Mouse (Mus musculus) neural tube, embryonic 13.5 days (tissue): ENCODE data around the gene Melk. TPM values are rescaled to one million over a fixed set of nuclear protein-coding genes. Genes with fewer than 3 reads are reported as not detected.

ENCODE experiments used
- ATAC-seq: fragments of 200-750 bp; cut with Nextera tagmentation; 2 replicates; pipeline ENCODE4 v1.8.0; 2017; ENCODE audit warnings: low read depth, mild to moderate bottlenecking, moderate TSS enrichment, moderate library complexity
- H3K27ac ChIP-seq: fragments of 300-500 bp; sonication (generic); replicated peaks from 2 replicates; pipeline ENCODE4 v1.5.1; 2015; ENCODE audit warnings: moderate library complexity, mild to moderate bottlenecking, inconsistent platforms
- H3K27me3 ChIP-seq: fragments of 300-500 bp; sonication (generic); 2 replicates; pipeline ENCODE4 v1.6.1; 2015; ENCODE audit warnings: mild to moderate bottlenecking, inconsistent platforms
- H3K36me3 ChIP-seq: fragments of 300-500 bp; sonication (generic); 2 replicates; pipeline ENCODE4 v1.6.1; 2015; ENCODE audit warnings: mild to moderate bottlenecking, inconsistent platforms
- H3K4me1 ChIP-seq: fragments of 300-500 bp; sonication (generic); replicated peaks from 2 replicates; pipeline ENCODE4 v1.6.1; 2015; ENCODE audit warnings: inconsistent platforms
- H3K4me2 ChIP-seq: fragments of 300-500 bp; sonication (generic); 2 replicates; pipeline ENCODE4 v1.6.1; 2015; ENCODE audit warnings: inconsistent platforms, mild to moderate bottlenecking, moderate library complexity
- H3K4me3 ChIP-seq: fragments of 300-500 bp; sonication (generic); 2 replicates; pipeline ENCODE4 v1.5.1; 2015; ENCODE audit warnings: mild to moderate bottlenecking, inconsistent platforms
- H3K9ac ChIP-seq: fragments of 300-500 bp; sonication (generic); 2 replicates; pipeline ENCODE4 v1.6.1; 2015; ENCODE audit warnings: moderate library complexity, mild to moderate bottlenecking, inconsistent platforms
- H3K9me3 ChIP-seq: fragments of 300-500 bp; sonication (generic); 2 replicates; pipeline ENCODE4 v1.6.1; 2016; ENCODE audit warnings: inconsistent platforms
- WGBS: fragments of 180-500 bp; shearing (Covaris S2); methylation state at CpG from one replicate; pipeline ENCODE4 v1.1.7; 2015; 5-methylcytosine and 5-hydroxymethylcytosine counted together
- polyA plus RNA-seq: library from polyadenylated mRNA; unstranded; fragments of >200 nt; fragmentation: Nextera tagmentation; extraction: Ambion mirVana; gene quantifications from 2 replicates; pipeline ENCODE4 v1.2.1, GENCODE M21; 2015

Melk gene
- polyA plus RNA-seq, 1 experiment from 2014 or later: 7.9 TPM

DNA sequence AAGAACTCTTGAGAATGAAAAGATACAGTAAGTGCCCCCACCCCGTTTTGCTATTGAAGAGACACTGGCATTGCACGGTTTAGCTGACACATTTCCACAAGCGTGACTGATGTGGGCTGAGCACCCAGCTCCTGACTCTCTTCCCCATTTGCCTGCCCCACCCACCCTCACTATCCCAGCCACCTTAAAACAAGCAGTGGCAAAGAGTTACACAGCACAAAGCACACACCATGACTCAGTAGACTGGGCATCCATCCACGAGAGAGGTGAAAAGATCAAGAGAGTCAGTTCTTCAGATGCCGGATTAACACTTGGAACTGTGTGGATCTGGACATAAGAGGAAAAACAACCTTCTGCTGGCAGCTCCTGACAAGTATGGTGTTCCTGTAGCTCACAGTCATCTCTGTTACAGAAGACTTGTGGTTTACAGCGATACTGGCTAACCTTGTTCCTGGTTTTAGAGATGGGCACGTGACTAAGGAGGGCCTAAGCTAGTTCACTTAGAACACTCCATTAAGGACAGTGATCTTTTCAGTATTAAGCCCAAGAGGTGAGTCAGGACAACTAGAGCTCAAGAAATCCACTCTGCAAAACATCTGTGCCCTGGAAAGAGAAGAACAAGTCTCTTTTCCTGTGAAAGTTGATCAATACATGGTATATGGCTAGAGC is 18.9 kb upstream of the Melk start:
- no peak overlapping the region for H3K27ac ChIP-seq
- no peaks in the 10 kb centered on the region for H3K27me3 ChIP-seq
- H3K4me1 ChIP-seq: no peaks in the 10 kb centered on the region
- H3K9me3 ChIP-seq: no peaks in the 10 kb centered on the region
- ATAC-seq: no peak
- H3K4me3 ChIP-seq: no peak overlapping the region
- H3K9ac ChIP-seq: no peak overlapping the region
- no peaks in the 10 kb centered on the region for H3K36me3 ChIP-seq
- no peak overlapping the region for H3K4me2 ChIP-seq
- 81% methylated on average over 7 of the region's 7 CpGs for WGBS

DNA sequence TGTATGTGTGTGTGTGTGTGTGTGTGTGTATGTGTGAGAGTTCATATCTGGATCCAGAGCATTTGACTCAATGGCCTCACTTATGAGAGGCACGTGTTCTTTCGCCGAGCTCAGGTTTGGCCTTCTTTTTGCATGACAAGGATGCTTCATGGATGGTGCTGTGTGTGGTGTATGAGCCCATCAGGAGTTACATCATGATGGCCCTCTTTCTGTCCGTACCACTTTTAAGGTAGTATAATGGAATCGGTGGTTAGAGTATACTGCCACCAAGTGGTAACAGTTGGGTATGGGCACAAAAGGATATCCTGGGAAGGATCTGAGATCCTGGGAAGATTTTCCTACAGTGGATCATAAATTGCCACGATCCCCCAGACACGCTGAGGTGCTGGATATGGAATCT is 8.1 kb upstream of the Melk start:
- 0 out of 2 replicates have a peak overlapping the region, but pooled peaks have one; percentile 34 for H3K9ac ChIP-seq
- H3K4me1 ChIP-seq: no peaks in the 10 kb centered on the region
- ATAC-seq: peak; percentile 84
- WGBS: 10% methylated on average over 7 of the region's 7 CpGs
- no peaks in the 10 kb centered on the region for H3K27me3 ChIP-seq
- no peak overlapping the region for H3K27ac ChIP-seq
- no peak overlapping the region for H3K4me3 ChIP-seq
- H3K4me2 ChIP-seq: no peak overlapping the region
- no peaks in the 10 kb centered on the region for H3K36me3 ChIP-seq
- no peaks in the 10 kb centered on the region for H3K9me3 ChIP-seq

DNA sequence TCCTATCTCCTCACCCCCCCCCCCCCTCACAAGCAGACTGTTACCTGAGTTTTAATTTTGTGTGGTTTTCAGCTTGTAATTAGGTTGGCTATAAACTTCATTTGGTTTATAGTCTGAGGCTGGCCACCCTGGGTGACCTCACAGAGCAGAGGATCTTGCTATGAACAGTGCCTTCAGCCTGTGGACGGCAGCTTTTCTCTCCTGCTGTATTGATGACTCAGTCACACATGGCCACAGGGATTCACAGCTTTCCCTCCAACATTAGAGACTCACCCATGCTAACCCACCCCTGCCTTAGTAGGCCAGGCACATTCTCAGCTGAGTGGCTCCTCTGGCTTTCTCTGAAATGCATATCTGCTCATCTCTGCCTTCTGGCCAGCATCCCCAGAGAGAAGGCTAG is 4.8 kb upstream of the Melk start:
- Histone ChIP-seq H3K4me3 (no peak overlapping the region), H3K36me3 (no peaks in the 10 kb centered on the region), H3K27ac (no peak overlapping the region), H3K4me2 (no peak overlapping the region), H3K4me1 (0 out of 2 replicates have a peak, but pooled peaks cover 3% of the 10 kb centered on the region), H3K27me3 (no peaks in the 10 kb centered on the region), H3K9ac (no peak overlapping the region), H3K9me3 (no peaks in the 10 kb centered on the region)
- ATAC-seq: no peak
- WGBS: 52% methylated on average over 1 of the region's 1 CpGs

DNA sequence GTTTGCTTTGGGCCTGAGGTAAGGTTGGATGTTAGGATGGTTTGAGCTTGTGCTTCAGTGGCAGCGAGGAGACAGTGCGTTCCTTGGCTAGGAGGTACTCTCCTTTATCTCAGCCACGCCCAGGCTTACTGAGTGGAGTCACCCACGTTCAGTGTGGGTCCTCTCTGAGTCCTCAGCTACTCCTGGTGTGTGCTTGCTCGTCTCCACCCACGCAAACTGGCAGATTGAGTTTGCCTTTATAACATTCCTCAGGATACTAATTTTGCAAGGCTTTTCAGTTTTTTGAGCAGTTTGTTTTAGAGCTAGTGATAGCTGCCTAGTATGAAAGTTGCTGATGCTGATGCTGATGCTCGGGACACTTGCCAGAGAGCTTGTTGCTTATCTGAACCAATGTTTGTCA is 5.9 kb downstream of the Melk start:
- H3K27ac ChIP-seq: no peak overlapping the region
- no peaks in the 10 kb centered on the region for H3K27me3 ChIP-seq
- H3K9ac ChIP-seq: no peak overlapping the region
- H3K4me3 ChIP-seq: no peak overlapping the region
- 97% methylated on average over 7 of the region's 7 CpGs for WGBS
- no peak for ATAC-seq
- no peaks in the 10 kb centered on the region for H3K36me3 ChIP-seq
- H3K4me2 ChIP-seq: no peak overlapping the region
- peaks cover 6% of the 10 kb centered on the region for H3K4me1 ChIP-seq
- H3K9me3 ChIP-seq: no peaks in the 10 kb centered on the region

DNA sequence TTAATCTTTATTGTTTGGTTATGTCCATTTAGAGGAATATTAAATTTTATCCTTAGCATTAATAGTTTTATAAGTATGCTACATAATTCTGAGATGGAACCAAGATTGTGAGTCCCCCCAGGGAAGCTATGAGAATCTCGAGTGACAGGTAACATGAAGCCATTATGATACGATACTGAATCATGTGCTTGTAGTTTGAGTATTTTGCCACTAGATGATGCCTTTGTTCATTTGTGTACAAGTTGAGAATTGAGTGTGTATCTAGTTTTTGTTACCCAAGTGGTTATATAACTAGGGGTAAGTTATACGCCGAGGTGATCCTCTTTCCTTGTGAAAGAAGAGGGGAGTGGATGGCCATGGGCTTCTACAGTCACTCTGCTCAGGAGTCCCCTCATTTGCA is 9.8 kb downstream of the Melk start:
- no peak overlapping the region for H3K4me3 ChIP-seq
- no peaks in the 10 kb centered on the region for H3K9me3 ChIP-seq
- no peak overlapping the region for H3K9ac ChIP-seq
- H3K4me2 ChIP-seq: no peak overlapping the region
- H3K27ac ChIP-seq: no peak overlapping the region
- no peaks in the 10 kb centered on the region for H3K4me1 ChIP-seq
- ATAC-seq: no peak
- WGBS: 74% methylated on average over 4 of the region's 4 CpGs
- H3K27me3 ChIP-seq: no peaks in the 10 kb centered on the region
- no peaks in the 10 kb centered on the region for H3K36me3 ChIP-seq

DNA sequence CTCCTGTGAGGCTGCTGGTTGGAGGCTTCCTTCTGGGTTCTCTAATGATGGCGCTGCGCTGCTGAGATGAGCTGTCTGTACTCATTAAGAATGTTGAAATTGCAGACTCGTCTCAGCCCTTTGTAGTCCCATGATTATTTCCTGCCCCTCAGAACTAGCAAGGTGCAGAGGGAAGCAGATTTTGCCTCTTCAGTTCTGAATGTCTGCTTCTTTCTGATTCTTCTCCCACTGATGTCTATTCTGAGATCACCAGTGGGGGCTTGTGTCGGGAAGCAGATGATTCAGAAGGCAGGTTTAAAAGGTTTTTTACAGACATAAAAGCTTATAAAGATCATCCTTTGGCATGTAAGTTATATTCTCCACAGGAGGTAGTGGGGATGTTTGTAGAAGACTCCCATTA is 10.2 kb downstream of the Melk start:
- Histone ChIP-seq H3K27me3 (no peaks in the 10 kb centered on the region), H3K9me3 (no peaks in the 10 kb centered on the region), H3K4me1 (no peaks in the 10 kb centered on the region), H3K4me2 (no peak overlapping the region), H3K9ac (no peak overlapping the region), H3K4me3 (no peak overlapping the region), H3K36me3 (no peaks in the 10 kb centered on the region), H3K27ac (no peak overlapping the region)
- WGBS: 88% methylated on average over 4 of the region's 4 CpGs
- no peak for ATAC-seq

GRCm38 (mm10) chr4:44316270-44316809 is 15.7 kb downstream of the Melk start:
- Histone ChIP-seq H3K27me3 (no peaks in the 10 kb centered on the region), H3K9ac (no peak overlapping the region), H3K4me3 (no peak overlapping the region), H3K27ac (no peak overlapping the region), H3K4me2 (no peak overlapping the region), H3K36me3 (no peaks in the 10 kb centered on the region), H3K4me1 (no peaks in the 10 kb centered on the region), H3K9me3 (no peaks in the 10 kb centered on the region)
- WGBS: 87% methylated on average over 12 of the region's 12 CpGs
- no peak for ATAC-seq

- ATAC-seq: no peak
Measured at GRCm38 (mm10) chr4:44320448-44320847, 19.8 kb downstream of the Melk start.

DNA sequence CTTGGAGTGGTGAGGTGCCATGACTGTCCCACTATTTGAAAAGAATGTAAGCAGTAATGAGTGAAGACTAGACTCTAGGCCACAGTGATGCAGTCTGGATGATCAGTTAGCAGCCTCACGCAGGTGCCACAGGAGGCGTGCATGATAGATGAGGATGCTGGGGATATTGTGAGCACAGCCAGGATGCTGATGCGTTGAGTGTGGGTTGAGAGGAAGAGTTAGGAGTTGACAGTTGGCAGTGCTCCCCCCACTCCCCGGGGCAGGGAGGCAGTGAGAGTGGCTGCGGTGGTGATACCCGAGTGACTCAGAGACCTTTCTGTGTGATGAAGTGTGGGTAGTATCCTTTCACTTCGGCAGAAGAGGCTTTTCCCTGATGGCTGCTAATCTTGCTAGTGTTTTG is 21.4 kb downstream of the Melk start:
- no peak overlapping the region for H3K9ac ChIP-seq
- no peak overlapping the region for H3K4me2 ChIP-seq
- H3K27me3 ChIP-seq: no peaks in the 10 kb centered on the region
- WGBS: 89% methylated on average over 7 of the region's 7 CpGs
- ATAC-seq: no peak
- no peaks in the 10 kb centered on the region for H3K9me3 ChIP-seq
- H3K36me3 ChIP-seq: no peaks in the 10 kb centered on the region
- no peak overlapping the region for H3K27ac ChIP-seq
- H3K4me3 ChIP-seq: no peak overlapping the region
- H3K4me1 ChIP-seq: no peaks in the 10 kb centered on the region

More at GRCm38 (mm10) chr4:44320448-44320847, 19.8 kb downstream of the Melk start:
- WGBS: 95% methylated on average over 6 of the region's 6 CpGs
- no peaks in the 10 kb centered on the region for H3K27me3 ChIP-seq
- H3K9ac ChIP-seq: no peak overlapping the region
- no peaks in the 10 kb centered on the region for H3K9me3 ChIP-seq
- H3K4me2 ChIP-seq: no peak overlapping the region
- H3K36me3 ChIP-seq: no peaks in the 10 kb centered on the region
- no peak overlapping the region for H3K27ac ChIP-seq
- no peak overlapping the region for H3K4me3 ChIP-seq
- H3K4me1 ChIP-seq: no peaks in the 10 kb centered on the region

DNA sequence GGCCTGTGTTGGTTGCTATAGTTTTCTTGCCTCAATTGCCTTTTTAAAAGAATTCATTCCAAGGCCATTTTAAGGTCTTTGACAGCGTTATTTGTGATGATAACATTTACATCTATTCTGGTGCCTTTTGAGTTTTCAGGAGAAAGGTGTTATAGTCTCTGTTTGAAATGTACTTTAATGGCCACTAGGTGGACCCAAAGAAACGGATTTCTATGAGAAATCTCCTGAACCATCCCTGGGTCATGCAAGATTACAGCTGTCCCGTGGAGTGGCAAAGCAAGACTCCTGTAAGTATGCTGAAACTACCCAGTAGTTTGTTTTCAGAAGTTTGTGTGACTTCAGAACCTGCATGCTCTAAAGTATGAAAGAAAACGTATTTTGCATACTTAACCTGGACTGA is 24.8 kb downstream of the Melk start:
- Histone ChIP-seq H3K27ac (no peak overlapping the region), H3K36me3 (no peaks in the 10 kb centered on the region), H3K4me3 (no peak overlapping the region), H3K27me3 (no peaks in the 10 kb centered on the region), H3K4me2 (no peak overlapping the region), H3K9me3 (no peaks in the 10 kb centered on the region), H3K4me1 (no peaks in the 10 kb centered on the region), H3K9ac (no peak overlapping the region)
- ATAC-seq: no peak
- 50% methylated on average over 4 of the region's 4 CpGs for WGBS

- Histone ChIP-seq H3K27ac (no peak overlapping the region), H3K4me1 (no peaks in the 10 kb centered on the region), H3K9me3 (no peaks in the 10 kb centered on the region), H3K27me3 (no peaks in the 10 kb centered on the region), H3K9ac (no peak overlapping the region), H3K4me2 (no peak overlapping the region), H3K4me3 (no peak overlapping the region), H3K36me3 (no peaks in the 10 kb centered on the region)
- WGBS: 96% methylated on average over 3 of the region's 3 CpGs
- no peak for ATAC-seq
Measured at GRCm38 (mm10) chr4:44326721-44327120, 26.0 kb downstream of the Melk start.

DNA sequence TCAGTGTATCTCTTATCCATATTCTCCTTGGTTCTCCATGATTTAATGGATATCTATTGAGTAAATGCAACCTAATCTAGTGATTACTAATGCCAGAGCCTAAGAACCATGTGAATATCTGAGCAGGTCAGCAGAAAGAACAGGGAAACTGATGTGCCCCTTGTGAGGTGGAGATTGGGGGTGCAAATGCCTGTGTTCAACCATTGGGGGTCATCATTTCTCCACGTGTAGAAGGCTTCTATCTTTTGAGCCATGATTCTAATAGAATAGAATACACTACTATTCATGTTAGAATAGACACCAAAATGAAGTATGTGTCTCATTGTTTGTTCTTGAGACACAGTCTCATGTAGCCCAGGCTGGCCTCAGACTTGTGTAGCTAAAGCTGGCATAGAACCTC is 27.3 kb downstream of the Melk start:
- Histone ChIP-seq H3K4me2 (no peak overlapping the region), H3K4me3 (no peak overlapping the region), H3K9me3 (no peaks in the 10 kb centered on the region), H3K27me3 (no peaks in the 10 kb centered on the region), H3K4me1 (no peaks in the 10 kb centered on the region), H3K9ac (no peak overlapping the region), H3K36me3 (no peaks in the 10 kb centered on the region), H3K27ac (no peak overlapping the region)
- 74% methylated on average over 1 of the region's 1 CpGs for WGBS
- ATAC-seq: no peak

GRCm38 (mm10) chr4:44335006-44335405 is 34.3 kb downstream of the Melk start:
- Histone ChIP-seq H3K27ac (no peak overlapping the region), H3K36me3 (no peaks in the 10 kb centered on the region), H3K27me3 (no peaks in the 10 kb centered on the region), H3K4me1 (no peaks in the 10 kb centered on the region), H3K9ac (no peak overlapping the region), H3K4me2 (no peak overlapping the region), H3K9me3 (no peaks in the 10 kb centered on the region), H3K4me3 (no peak overlapping the region)
- no peak for ATAC-seq
- WGBS: 93% methylated on average over 8 of the region's 8 CpGs
